Mouse (Mus musculus) B cell, adult 2 months (primary cell): ENCODE data around the gene Meaf6.
A peak's percentile ranks its signal among the peaks of the same experiment; 100 is the strongest.

Source experiments
- DNase-seq, 2 experiments: peaks; one replicate each; pipeline ENCODE4 v3.0.0; 2022

The Meaf6 gene

DNA sequence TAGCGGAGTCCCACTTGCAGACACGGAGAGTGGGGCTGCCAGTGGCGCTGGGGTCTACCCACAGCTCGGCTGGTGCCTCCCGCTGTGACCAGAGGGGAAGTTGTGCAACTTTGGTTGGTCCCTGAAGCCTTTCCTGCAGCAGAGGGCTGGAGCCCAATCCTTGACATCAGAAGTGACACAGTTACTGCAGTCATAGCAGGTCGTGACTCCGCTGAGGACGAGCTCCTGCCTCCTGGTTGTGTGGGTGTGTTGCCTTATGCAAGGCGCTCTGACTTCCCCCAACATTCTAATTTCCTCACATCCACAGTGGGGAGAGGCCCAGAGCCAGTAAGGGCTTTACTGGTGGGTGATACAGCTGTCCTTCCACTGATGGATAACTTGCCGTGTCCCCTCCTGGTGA is 60.3 kb downstream of the Meaf6 start:
- peak in 1 of 2 experiments; percentile 9 for DNase-seq

DNA sequence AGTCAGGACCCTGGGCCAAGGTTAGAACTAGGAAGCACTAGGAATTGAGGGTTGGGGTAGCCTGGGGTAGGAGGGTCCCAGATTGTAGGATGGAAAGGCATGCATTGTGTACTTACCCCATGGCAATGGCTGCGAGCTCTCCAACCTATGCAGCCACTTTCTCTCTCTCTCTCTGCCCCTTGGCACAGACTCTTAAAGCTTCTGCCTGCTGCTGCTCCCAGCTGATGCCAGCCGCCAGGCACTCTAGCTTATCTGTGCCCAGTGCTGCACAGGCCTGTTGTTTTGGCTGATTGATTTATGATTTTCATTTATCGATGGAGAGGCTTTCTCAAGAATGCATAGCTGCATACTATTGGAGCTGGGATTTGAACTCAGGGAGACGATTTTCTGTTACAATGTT is 63.0 kb downstream of the Meaf6 start:
- no peak for DNase-seq

DNA sequence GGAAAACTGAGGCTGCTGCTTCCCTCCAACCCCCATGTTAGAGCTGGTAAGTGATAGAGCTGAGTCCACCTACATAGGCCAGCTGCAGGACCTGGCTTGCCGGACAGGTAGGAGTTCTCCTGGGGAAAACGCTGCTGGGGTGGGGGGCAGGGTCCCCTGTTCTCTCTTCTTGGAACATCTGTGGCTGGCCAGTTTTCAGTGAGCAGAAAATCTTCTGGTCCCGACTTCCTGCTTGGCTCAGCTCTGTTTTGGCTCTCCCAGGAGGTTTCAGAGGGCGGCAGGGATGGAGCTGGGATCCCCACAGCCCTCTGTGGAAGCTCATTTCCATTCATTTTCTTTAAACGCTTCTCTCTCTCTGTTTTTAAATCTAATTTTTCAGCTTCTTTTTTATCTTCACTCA is 64.5 kb downstream of the Meaf6 start:
- no peak for DNase-seq

DNA sequence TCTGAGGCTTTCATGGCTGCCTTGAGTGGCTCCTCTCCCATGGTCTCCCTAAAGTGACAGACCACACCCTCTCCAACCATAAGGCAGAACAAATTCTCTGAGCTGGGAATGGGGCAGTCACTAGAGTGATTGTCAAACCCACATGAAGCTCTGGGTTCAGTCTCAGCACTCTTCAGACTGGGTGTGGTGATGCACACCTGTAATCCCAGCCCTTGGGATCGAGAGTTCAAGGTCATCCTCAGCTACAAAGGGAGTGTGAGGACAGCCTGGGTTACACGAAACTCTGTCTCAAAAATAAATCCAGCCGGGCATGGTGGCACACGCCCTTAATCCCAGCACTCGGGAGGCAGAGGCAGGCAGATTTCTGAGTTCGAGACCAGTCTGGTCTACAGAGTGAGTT is 67.5 kb downstream of the Meaf6 start:
- DNase-seq, result no peak

DNA sequence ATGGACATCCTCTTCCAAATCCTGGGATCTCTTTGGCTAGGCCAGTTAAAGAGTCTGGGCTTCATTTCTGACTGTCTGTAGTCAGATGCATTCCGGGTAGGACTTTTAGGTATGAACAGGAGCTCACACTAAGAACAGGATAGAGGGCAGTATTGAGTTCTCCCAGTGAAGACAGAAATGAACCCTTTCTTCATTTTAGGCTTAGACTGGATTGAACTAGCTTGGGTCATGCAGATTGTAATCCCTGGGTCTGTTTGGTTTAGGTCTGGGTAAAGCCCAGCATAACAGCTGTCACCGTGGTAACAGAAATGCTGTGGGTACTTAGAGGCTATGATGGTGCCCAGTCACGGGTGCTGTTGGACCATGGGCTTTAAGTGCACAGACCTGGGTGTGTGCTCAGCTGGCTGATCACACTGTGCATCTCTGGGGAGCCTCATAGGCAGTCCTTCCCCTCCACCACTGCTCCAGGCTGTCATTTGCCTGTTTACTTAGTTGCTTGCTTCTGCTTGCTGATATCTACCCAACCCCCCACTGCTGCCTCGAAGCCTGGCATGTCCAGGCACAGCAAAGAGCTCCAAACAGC is 68.8 kb downstream of the Meaf6 start:
- no peak for DNase-seq

DNA sequence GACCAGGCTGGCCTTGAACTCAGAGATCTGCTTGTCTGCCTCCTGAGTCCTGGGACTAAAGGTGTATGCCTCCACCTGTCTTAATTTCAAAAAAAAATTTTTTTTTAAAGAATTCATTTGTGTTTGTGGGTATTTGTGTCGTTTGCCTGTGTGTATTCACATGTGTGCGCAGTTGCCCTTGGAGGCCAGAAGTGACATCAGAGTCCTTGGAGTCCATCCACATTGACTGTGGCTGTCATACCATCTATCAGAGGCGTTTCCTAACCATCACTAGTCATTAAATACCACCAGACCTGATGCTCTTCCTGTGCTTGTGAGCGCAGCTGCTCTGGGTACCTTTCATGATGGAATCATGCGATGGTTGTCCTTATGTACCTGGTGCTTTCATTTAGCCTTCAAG is 70.7 kb downstream of the Meaf6 start:
- no peak for DNase-seq

DNA sequence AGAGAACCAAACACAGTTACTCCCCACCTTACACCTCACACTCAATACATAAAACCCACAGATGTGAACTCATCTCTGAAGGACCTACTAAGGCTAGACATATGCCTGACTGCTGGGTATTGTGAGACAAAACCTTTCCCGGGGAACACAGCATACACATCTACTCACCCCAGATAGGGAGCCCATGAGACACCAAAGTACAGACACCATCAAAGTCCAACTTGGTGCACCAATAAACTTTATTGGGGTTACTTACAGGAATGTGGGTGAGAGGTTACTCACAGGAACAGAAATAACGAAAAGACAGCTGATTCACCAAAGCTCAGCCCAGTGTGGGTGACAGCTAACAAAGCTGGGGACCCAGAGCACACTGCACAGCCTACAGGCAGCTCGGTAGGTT is 72.4 kb downstream of the Meaf6 start:
- DNase-seq, result no peak

DNA sequence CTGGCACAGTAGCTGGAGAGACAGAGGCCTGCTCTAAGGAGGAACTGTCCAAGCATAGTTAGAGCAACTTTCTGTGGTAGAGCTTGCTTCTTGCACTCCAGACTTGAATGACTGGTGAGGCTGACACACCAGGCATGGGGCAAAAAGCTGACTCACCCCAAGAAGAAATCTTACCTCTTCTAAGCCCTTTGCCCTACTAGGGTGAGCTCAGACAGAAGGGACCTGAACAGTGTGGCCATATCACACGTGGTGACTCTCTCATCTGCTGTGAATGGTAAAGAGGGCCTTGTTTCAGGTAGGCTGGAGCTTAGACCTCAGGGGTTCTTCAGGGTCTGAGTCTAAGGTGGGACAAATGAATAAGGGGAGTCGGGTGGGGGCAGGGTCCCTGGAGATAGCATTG is 73.1 kb downstream of the Meaf6 start:
- DNase-seq, result no peak

DNA sequence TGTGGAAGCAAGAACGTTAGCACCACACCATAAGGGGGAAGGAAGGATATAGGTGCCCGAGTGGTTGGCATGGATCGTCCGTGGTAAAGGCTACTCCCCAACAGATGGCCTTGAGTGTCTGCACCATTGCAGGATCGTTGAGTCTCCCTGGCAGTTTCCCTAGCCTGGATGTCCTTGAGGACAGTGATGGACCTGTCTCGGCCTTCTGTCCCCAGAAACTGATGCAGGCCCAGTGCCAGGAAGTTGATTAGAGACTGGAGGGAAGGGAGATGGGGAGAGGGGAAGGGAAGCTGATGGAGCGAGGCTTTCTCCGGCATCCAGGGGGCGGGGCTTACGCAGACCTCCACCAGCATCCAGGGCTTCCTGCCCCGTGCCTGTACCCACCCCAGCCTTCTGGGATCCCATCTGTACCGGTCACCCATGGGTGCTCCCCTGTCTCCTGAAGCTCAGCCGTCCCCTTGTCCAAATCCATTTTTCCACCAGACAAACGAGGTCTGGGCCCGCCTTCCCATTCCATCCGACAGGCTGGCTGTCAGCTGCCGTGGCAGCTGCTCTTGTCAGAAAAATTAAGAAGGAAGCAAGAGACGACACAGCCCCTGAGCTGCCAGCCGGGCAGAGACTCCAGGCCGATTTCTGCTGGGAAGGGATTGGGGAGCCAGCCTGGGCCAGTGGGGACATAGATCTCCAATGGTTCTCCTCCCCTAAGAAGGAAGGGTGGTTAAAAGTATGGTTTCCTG is 73.8 kb downstream of the Meaf6 start:
- DNase-seq, result no peak

DNA sequence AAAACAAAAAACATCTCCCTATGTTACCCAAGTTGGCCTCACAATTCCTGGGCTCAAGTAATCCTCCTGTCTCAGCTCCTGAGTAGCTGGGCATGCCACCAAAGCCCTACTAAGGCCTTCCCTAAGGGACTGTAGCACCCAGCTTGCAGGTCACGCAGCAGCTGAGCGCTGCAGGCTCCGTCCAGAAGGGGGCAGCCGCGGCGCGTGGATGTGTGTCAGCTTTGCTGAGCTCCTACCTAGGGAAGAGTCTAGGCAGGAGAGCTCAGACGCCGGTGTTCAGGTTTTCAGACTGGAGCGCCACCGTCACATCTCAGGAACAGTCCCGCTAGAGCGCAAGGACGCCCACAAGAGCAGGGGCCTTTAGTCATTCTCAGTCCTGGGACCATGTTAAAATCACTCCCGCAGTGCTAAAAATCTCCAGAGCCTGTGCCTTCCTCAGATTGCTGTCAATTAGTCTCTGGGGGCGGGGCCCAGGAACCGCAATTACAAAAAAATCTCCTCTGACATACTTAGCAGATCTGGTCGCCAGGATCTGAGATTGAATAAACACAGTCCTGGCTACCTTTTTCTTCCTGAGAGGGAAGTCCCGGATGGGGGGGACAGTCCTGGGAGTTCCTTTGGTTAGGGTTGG is 75.5 kb downstream of the Meaf6 start:
- peak; percentile 88 to 90 for DNase-seq

DNA sequence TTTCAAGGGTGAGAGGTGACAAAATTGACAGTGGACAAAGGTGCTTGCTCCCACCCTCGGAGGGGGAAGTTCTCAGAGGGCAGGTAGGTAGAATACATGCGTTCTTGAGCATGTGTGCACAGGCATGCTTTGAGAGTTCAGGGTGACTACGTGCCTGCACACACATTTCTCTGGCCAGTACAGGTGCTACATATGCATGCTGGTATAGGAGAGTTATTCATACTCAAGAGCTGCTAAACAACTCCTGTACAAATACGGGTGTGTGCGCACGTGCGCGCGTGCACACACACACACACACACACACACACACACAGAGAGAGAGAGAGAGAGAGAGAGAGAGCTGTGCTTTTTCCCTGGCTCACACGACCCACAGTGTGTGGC is 76.0 kb downstream of the Meaf6 start:
- no peak for DNase-seq

DNA sequence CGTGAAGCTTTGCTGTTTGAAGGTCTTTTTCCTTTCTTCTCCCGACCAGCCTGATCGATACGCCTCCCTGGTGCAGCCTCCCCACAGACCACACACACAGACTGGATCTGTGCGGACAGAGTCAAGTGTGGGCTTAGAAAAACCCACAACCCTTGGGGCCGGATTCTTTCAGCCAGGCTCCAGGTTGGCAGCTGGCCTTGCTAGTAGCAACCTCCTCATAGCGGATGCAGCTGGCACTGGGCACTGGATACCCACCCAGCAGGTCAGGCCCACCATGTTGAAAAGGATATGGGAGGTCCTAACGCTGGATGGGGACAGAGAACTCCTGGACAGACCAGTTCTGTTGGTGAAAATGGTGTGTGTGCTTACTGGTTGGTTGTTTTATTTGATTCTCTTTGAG is 76.5 kb downstream of the Meaf6 start:
- DNase-seq, result no peak

DNA sequence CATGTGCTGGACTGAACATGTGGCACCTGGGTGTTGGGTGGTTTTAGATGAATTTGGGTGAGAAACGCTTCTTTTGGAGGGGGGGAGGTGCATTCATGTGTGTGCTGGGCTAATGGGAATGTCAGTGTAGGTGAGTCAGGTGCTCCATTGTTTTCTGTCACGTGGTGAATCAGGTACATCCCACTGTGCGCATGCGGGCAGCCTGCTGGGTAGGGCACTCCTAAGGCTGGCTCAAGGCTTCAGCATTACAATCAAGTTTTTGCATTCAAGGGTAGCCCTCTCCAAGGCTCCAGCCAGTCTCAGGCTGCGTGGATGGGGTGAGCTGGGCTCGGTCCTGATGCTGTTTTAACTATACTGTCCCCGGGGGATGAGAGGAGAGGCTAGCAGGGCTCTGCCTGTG is 77.8 kb downstream of the Meaf6 start:
- no peak for DNase-seq
